Comparison of ENCODE assay signal across 1 mouse cellular context in genomic region chr17:27781059-27781687, GRCm38 (mm10).
TF ChIP-seq lines count a peak whose summit lies in the region.

No protein-coding gene starts in this region.

TF ChIP-seq in CH12.LX, 34 proteins besides CTCF, POLR2A, EP300 and RAD21 (continued from another document):
- no peak for TF ChIP-seq RCOR1 (conservative IDR thresholded peaks at IDR 0.05; ENCODE audit: low read depth, low read length)
- no peak for TF ChIP-seq USF2 (conservative IDR thresholded peaks at IDR 0.05; ENCODE audit: low read depth, low read length)
- no peak for TF ChIP-seq UBTF (IDR thresholded peaks at IDR 0.05; ENCODE audit: low read depth, low read length)
- 0 out of 2 replicates have a peak, but pooled peaks have one; percentile 8 for TF ChIP-seq MEF2A (IDR thresholded peaks at IDR 0.05; ENCODE audit: borderline replicate concordance, low read depth, low read length)
- no peak for TF ChIP-seq E2F4 (IDR thresholded peaks at IDR 0.05; ENCODE audit: insufficient replicate concordance, low read depth, low read length)
- no peak for TF ChIP-seq ZKSCAN1 (IDR thresholded peaks at IDR 0.05; ENCODE audit: borderline replicate concordance, low read depth, low read length)
- 0 out of 2 replicates have a peak, but pooled peaks have one; percentile 14 for TF ChIP-seq ELF1 (IDR thresholded peaks at IDR 0.05; ENCODE audit: low read depth, low read length)
- peak; percentile 42; the same call in 1 of the 2 replicates for TF ChIP-seq MAX (IDR thresholded peaks at IDR 0.05; ENCODE audit: low read length)
- TF ChIP-seq SIN3A (IDR thresholded peaks at IDR 0.05; ENCODE audit: low read length) = peak; percentile 71; the same call in 1 of the 2 replicates
- TF ChIP-seq CHD2 (IDR thresholded peaks at IDR 0.05; ENCODE audit: low read length) = peak; percentile 57
- TF ChIP-seq ZNF384 (IDR thresholded peaks at IDR 0.05; ENCODE audit: low read depth, low read length) = peak; percentile 39
- 0 out of 2 replicates have a peak, but pooled peaks have one; percentile 65 for TF ChIP-seq MAZ (IDR thresholded peaks at IDR 0.05; ENCODE audit: low read depth, low read length)
- TF ChIP-seq MYC (IDR thresholded peaks at IDR 0.05; ENCODE audit: low read depth, low read length) = no peak; the same call in 1 of the 2 replicates
- TF ChIP-seq ZMIZ1 (IDR thresholded peaks at IDR 0.05; ENCODE audit: low read depth, low read length) = no peak
- TF ChIP-seq JUN (IDR thresholded peaks at IDR 0.05; ENCODE audit: insufficient read depth, low read depth, low read length) = peak; percentile 71
- peak; percentile 65 for TF ChIP-seq TCF12 (IDR thresholded peaks at IDR 0.05; ENCODE audit: low read depth, low read length)
- no peak for TF ChIP-seq PAX5 (IDR thresholded peaks at IDR 0.05; ENCODE audit: low read length)
- TF ChIP-seq HCFC1 (IDR thresholded peaks at IDR 0.05; ENCODE audit: low read depth, low read length) = no peak
